Mouse (Mus musculus): ENCODE measurements around the gene Tspan5.

The Tspan5 gene
- long read RNA-seq, experiment 1, full-length matches to known transcripts: 13 of 23 reads
- long read RNA-seq, experiment 1, partial matches to known transcripts: 2 of 23 reads
- long read RNA-seq, experiment 1, other reads (novel, unspliced or antisense): 8 of 23 reads
- long read RNA-seq, experiment 2, full-length matches to known transcripts: 20 of 31 reads
- long read RNA-seq, experiment 2, partial matches to known transcripts: 3 of 31 reads
- long read RNA-seq, experiment 2, other reads (novel, unspliced or antisense): 8 of 31 reads

- intact Hi-C loops (cut with DNase I): loop anchor here (5.0 to 10.0 kb wide), 2 partner anchors 95 to 163 kb away; no protein-coding TSS in a partner anchor
Measured at GRCm38 (mm10) chr3:138741649-138742565, at the start of gene Tspan5. TSS of gene Tspan5 (plus strand) at chr3:138742195.

- intact Hi-C loops (cut with DNase I): no loop called here
Measured at GRCm38 (mm10) chr3:138692302-138692701, 49.7 kb upstream of the Tspan5 start.

DNA sequence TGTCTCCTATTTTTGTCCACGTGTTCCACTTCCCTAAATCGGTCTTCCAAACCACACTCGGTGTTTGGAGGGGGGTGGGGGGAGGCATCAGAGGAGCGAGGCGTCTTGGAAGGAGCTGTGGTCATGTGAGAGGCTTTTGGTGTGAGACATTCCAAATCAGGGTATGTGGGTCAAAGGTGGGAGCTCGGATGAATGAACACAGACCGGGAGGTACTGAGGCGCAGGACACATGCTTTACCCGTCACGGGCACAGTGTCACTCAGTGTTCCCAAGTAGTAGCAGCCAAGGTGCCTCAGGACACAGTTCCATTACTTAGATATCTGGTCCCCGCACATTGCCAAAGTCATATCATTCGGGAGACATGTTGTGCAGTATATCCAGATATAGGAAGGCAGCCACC, 38.6 kb upstream of the Tspan5 start:
- intact Hi-C loops (cut with DNase I): no loop called here

GRCm38 (mm10) chr3:138704469-138704868, 37.5 kb upstream of the Tspan5 start:
- intact Hi-C loops (cut with DNase I): no loop called here

DNA sequence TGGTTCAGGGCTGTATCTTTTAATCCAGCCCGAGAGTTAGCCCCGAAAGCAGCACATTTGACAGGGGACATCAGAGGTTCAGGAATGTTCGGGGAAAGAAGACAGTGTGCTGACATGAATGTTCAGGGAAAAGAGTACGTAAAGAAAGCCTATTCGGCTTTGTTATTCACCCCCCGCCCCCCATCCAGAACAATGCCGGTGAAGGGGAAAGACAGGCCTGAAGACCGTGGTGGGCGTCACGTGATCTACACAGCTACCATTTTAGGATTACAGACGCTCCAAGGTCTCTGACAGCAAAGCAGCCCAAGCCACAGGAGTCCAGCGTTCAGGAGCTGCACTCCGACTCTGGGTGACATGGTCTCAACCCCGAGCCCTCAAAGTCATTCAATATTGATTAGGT, 36.1 kb upstream of the Tspan5 start:
- intact Hi-C loops (cut with DNase I): no loop called here

- intact Hi-C loops (cut with DNase I): no loop called here
Measured at GRCm38 (mm10) chr3:138709183-138709582, 32.8 kb upstream of the Tspan5 start.

DNA sequence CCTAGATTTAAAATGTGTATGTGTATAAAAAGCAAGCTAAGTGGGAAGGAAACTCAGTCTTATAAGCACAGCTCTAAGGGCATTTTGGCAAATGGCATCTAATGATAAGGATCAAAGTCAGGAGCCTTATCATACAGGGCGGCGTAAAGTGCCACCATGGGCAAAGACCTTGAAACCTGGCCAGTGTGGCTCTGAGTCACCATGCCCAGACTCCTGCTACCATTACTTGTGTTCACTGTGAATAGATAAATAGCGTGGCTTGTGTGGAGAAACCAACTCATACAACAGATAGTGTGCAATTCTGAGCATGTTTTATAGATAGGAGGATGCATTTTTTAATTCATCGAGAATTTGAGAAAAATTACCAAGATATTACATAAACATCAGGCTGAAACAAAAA, 30.0 kb upstream of the Tspan5 start:
- intact Hi-C loops (cut with DNase I): no loop called here

- intact Hi-C loops (cut with DNase I): no loop called here
Measured at GRCm38 (mm10) chr3:138712452-138713140, 29.4 kb upstream of the Tspan5 start.

DNA sequence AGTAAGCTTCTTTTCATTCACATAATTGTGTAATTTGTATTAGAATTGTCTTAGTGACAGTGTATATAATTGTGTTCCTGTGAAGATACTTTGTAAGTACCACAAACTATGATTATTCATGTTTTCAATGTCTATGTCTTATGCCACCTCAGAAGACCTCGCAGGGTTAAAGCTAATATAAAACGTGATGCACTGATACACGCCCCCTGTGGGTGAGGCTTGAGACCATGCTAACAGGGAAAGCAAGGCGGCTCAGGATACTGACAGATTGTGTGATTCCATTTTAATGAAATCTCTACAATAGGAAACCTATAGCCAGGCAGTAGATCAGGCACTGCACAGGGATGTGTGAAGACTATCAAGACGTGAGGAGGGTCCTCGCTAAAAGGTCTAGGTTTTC, 28.9 kb upstream of the Tspan5 start:
- intact Hi-C loops (cut with DNase I): no loop called here

- intact Hi-C loops (cut with DNase I): no loop called here
Measured at GRCm38 (mm10) chr3:138714788-138715187, 27.2 kb upstream of the Tspan5 start.

GRCm38 (mm10) chr3:138715212-138715611, 26.8 kb upstream of the Tspan5 start:
- intact Hi-C loops (cut with DNase I): no loop called here

- intact Hi-C loops (cut with DNase I): no loop called here
Measured at GRCm38 (mm10) chr3:138717040-138717439, 25.0 kb upstream of the Tspan5 start.

GRCm38 (mm10) chr3:138722152-138722551, 19.8 kb upstream of the Tspan5 start:
- intact Hi-C loops (cut with DNase I): no loop called here

DNA sequence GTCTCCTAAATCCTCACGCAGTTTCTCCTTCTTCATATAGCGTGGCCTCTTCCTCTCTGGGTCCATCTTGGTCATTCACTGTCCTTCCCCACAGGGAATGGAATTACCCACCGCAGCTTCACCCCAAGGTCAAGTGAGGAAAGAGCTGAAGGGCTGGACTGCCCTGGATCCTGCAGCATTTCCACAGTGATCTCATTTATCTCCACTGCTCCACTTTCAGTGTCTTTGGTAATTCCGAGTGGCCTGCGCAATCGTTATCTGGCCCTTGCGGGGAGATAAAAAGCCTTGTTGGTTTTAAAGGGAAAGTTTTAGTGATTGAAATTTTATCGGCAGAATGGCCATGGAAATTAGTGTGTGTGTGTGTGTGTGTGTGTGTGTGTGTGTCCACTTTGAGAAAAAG, 14.4 kb upstream of the Tspan5 start:
- intact Hi-C loops (cut with DNase I): no loop called here

DNA sequence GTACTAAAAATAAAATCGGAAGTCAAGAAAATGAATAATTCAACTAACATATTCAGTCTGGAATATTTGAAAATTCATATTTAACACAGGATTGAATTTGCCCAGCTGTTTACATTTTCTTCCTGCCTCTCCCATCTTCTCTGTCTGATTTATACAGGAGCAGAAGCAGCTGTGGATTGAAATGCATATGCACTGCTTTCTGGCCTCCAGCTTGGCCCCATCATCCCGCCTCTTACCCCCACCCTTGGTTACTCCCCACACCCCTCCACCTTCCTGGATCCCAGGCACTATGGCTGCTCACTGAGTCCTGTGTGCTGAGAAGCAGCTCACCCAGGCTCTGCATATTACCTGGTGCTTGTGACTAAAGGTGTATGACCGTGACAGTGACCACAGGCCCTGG, 13.2 kb upstream of the Tspan5 start:
- intact Hi-C loops (cut with DNase I): no loop called here

DNA sequence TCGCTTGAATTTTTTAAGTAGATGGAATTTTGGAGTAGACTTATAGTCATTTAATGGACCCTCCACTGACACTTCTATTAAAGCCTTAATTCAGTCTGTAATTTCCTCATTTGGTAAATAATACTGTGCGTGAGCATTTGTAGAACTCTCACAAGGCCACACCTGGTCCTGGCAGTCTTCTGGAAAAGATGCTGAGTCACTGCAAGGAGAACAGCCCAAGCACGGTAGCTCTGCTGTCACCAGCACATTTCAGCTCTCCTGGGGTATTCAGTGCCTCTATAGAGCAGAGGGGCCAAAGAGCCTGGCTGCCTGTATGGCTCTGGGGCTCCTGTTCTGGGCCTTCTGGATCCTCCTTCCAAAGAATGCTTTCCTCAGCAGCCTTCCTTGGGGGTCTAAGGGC, 11.2 kb upstream of the Tspan5 start:
- intact Hi-C loops (cut with DNase I): no loop called here

DNA sequence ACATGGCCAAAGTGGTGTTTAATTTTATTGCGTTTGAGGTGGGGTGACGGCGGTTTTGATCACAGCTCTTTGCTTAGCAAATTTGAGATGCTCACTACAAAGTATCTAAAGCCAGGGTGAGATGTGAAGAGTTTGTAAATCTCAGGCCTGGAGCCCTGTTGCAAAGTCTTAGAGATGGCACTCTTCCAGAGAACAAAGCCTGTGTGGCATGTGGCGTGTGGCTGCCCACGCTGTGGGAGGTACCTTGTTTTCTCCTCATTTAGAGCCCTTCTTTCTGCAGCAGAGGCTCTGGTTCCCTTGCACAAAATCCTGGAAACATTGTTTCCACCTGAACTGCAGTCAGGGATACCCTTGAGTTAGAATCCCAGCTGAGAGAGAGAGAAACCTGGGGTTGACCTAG, 6.2 kb upstream of the Tspan5 start:
- intact Hi-C loops (cut with DNase I): no loop called here

DNA sequence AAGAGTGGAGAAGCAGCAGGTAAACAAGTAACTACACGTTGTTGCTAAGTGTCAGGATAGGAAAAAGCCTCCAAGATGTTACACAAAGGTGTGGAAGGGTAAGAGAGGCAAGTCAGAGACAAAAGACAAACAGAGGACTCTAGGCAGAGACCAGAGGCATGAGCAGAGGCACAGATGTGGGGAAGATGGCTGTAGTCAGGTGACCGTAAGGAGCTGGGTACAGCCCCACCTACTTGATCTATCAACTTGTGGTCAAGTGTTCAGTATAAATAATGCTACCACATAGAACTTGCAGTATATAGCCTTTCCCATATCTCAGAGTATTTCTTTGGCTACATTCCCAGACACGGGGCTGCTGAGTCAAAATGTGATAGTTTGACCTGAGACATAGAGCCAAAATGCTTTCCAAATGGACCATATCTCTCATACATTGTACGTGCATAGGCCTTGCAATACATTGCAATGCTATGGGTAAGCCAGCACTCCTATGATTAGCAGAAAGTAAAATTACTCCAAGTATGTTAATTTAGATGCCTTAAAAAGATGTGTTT, 2.8 kb upstream of the Tspan5 start:
- intact Hi-C loops (cut with DNase I): no loop called here

DNA sequence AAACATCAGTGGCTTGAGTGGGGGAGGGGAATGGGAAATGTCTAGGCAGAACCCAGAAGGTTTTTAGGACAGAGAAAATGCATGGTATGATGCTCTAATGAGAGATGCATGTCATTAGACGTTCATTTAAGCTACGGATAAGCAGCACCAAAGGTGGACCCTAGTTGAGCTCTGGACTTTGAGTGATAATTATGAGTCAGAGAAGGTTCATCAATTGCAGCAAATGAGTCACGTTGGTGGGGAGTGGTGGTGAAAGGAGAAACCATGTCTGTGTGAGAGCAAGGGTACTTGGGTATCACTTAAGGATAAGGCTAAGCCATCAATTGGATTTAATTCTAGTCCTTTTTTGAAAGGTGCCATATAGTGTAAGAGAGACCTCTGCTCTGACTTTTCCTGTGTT, 1.7 kb upstream of the Tspan5 start:
- intact Hi-C loops (cut with DNase I): loop anchor here (5.0 to 10.0 kb wide), 2 partner anchors 97 to 165 kb away; no protein-coding TSS in a partner anchor

GRCm38 (mm10) chr3:138740843-138741540, 1.0 kb upstream of the Tspan5 start:
- intact Hi-C loops (cut with DNase I): loop anchor here (5.0 to 10.0 kb wide), 2 partner anchors 96 to 164 kb away; no protein-coding TSS in a partner anchor

- intact Hi-C loops (cut with DNase I): loop anchor here (5.0 to 10.0 kb wide), 2 partner anchors 95 to 162 kb away; no protein-coding TSS in a partner anchor
Measured at GRCm38 (mm10) chr3:138742566-138742930, 553 bp downstream of the Tspan5 start.

Measured in adrenal gland (tissue).